Mouse (Mus musculus) heart, adult 11 months (tissue): ENCODE measurements around the gene Tinagl1.
A peak's percentile ranks its signal among the peaks of the same experiment; 100 is the strongest.

Experiments
- DNase-seq: peaks from one replicate; pipeline ENCODE4 v3.0.0; 2022

Tinagl1 gene

DNA sequence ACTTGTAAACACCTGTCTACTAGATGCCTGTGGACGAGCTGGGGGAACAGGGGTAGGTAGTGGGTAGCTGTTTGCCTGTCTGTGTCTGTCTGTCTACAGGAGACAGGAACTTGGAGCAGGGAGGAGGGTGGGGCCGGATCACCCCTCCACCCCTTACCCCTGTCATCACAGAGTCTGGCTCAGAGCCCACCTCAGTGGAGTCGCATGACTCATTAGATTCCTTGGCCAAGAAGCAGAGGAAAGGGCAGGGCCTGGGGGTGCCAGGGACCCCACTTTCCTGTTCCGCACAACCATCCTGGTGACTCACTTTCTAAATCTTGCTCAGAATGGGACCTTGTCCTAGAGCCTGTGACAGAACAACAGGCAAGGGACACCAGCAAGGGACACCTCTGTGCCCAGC is 2.2 kb upstream of the Tinagl1 start:
- peak; percentile 98 for DNase-seq

DNA sequence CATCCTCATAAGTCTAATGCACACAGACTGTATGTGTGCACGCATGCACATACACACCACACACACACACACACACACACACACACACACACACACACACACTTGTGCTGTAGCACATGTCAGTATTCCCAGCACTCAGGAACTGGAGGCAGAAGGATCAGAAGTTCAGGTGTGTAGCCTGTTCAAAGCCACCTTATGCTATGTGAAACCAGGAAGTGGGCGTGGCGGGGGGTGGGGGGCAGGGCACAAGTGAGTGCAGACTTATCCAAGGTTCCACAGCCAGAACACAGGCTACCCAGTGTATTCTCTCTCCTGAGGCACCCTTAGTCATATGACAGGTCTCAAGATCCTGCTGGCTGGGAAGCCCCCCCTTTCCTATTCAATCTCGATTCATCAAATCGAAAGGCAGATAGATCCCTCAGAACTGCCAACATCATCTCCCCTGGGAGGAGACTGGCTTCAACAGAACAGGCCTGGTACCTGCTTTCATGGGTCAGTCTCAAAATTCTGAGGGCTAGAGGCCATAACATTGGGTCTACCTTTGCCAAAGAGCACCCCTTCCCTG is 1.3 kb upstream of the Tinagl1 start:
- peak; percentile 89 for DNase-seq

DNA sequence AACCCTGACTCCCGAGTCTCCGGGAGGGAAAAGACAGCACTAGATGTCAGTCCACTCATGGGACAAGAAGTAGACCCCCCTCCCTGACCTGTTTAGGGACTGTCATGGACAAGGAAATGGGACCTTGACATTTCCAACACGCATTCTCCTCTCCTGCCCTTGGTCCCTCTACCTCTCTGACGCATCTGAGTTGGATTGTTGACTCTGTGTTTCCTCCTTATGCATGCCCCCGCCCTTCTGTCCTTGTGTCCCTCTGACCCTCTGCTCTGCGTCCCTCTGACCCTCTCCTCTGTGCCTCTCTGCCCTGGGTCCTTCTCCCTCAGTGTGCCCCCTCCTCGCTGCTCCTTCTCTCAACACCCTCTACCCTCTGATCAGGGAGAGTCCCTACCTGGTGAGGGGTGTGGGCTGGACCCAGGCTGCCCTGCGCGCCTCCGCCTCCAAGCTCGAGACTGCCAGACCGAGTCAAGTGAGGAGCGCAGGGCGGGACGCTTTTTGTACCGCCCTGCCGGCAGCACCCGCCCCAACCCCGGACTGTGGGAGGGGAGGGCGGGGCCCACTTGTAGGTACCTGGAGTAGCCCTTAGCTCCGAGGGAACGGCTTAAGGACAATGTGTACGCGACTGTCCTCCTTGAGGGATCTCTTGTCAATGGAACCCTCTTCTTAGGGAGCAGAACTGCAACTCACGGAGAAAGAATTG is 439 bp downstream of the Tinagl1 start:
- peak; percentile 99 for DNase-seq

DNA sequence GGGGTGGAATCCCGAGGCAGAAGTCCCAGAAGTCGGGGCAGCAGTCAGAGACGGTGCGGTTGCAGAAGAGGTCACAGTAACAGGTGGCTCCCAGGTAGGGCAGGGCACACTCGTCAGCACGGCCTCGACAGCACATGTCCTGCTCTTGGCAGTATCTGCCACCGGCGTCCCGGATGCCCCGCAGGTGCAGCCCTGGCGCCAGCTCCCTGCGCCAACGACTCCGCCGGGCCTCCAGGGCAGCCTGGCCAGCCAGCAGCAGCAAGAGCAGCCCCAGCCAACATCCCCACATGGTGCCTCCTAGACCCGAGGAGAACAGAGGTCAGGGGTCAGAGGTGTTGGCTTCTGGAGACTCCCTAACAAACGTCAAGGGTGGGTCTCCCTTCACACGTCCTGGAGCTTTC is 1.0 kb downstream of the Tinagl1 start:
- DNase-seq = peak; percentile 95

DNA sequence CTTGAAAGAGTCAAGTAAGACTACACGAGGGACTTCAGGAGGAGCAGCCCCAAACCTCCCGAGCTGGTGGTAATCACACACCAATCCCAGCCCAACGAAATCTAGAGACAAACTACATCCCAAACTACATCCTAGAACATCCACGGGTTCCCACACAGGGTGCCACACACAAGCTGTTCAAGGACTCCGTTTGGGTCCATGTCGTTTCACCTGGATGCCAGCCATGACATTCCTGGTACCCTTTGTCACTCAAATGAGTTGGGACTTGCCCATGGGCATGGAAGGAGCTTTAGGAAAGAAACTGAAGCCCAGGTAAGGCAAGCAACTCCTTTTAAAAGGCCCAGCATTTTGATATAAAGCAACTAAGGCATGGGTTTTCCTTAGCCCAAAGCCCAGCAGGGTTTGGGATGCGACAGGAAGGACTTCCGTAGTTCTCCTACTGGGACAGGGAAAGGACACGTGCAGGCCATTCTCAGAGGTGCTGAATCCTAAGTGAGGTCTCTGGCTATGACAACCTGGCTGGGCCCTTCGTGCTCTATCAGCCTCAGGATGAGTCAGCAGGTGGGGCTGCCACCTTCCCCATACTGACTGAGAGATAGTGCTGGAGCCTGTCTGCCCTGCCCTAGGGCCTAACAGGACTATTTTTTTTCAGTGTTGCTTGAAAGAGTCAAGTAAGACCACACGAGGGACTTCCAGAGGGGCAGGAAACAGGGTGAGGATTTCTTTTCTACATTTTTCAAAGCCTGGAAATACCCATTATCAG is 1.7 kb downstream of the Tinagl1 start:
- DNase-seq = peak; percentile 95

DNA sequence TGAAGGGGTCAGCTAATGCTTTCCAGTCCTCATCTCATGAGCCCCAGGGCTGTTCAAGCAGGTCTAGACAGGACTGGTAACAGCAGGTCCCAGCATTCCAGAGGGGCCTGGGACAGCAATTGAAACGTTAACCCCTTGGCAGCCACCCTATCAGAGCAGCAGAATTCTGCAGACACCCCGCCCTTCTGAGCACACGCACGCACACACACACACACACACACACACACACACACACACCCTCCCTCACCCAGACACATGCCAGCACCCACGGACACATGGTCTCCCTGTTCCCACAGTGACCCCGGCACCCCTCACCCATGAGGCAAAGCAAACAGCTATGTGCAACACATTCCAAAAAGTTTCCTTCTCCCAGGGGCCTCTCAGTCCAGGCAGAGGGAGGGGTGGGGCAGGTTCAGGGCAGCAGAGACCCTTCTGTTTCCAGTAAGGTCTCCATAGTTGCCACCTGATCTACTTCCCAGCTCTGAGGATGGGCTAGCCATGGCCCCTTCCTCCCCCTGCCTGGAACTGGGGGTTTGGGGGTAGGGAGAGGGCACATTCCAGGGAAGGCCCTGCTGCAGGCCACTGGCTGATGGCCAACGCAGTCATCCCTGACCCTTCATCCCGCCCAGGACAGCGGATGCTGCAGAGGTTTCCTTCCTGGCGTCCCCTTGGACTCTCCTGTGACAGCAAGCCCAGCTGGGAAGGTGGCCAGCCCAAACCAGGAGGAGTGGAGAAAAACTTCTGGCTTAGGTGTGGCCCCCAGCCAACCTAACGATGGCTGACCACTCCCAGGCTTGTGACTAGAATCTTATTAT is 2.8 kb downstream of the Tinagl1 start:
- peak; percentile 99 for DNase-seq

DNA sequence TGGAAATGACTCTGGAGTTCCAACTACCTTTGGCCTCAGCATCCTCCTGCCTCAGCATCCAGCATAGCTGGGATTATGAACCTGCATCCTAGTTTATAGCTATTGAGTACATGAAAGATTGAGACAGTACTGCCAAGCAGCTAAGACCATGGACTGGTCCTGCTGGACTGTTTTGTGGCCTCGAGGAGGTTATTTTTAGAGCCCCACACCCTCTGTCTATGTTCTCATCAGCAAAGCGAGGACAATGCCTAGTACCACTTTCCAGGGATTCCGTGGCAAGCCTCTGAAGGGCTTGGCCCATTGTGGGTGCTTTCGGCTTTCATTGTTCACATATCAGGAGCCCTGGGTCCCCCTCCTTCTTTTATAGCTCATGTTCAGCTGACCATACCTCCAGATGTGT is 4.6 kb downstream of the Tinagl1 start:
- peak; percentile 94 for DNase-seq

DNA sequence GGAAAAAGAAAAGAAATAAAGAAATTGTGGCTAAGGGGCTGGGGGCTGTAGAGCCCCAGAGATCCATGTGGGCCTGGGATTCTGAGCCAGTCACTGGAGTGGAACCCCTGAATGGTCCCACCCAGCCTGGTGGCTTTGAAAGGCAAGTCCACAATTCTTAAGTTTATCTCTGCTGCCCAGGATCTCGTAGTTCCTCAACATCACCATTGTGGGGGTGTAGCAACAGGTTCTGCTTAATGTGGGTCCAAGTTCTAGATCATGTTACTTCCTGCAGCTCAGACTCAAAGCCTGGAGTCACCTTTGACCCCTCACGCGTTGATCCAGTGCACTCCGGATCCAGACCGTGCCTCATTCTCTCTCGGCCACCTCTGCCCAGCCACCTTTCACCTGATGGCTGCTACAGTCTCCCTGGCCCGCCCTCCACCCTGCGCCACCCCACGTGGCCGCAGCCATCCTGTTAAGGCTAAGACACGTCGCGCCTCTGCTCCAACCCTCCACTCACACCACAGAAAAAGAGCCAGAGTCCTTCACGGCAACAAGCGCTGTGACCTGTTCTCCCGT is 5.4 kb downstream of the Tinagl1 start:
- DNase-seq = peak; percentile 92

DNA sequence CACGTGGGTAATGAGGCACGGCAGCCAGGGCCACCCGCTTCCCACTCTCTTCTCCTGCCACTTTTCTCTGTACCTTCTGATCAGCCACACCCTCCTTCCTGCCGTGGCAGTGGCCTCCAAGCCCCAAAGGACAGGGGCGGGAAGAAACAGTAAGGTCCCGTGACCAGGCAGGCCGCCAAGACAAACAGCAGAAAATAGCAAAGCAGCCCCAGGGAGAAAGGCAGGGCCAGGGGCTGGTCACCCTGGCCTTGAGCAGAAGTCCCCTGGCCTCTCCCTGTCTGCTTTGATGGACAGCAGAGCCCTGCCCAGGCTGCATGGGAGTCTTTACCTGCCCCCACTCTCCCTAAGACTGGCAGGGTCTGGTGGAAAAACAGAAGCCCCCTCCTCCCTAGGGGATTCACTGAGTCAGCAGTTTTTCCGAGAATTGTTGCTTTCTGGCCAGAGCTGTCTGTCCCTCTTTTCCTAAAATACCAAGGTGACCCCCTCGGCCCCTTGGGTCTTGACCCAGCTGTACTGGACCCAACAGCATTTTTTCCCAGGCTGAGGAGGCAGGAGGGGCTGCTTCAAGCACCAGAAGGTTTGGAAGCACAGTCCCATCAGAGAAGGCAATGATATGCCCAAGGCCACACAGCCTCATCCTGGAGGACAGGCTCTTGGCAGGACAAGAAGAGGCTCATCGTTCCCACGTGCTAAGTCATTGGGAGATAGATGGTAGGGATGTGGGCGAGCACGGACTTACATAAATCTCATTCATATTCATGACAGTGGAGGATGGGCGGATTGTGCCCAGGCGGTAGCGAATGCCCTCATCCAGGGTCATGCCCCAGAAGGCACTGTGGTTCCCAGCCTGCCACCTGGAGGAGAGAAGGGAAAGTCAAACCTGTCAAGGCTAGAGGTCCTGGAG is 6.4 kb downstream of the Tinagl1 start:
- DNase-seq = peak; percentile 99

DNA sequence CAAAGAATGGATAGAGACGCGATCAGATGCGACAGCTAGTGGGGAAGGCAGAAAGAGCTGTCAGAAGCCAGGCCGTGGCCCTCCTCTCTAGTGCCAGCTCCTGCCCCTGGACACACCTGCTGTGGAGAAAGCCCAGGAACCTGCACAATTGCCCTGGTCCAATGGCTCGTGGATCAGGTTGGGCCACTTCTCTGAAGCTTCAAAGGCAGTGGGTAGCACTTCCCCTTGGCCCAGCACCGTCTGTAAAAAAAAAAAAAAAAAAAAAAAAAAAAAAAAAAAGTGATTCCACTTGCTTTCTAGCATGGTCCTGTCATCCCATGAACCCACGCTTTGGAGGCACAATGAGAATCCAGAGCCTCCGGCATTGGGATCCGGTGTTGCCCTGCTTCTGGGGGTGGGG is 7.1 kb downstream of the Tinagl1 start:
- peak; percentile 92 for DNase-seq

DNA sequence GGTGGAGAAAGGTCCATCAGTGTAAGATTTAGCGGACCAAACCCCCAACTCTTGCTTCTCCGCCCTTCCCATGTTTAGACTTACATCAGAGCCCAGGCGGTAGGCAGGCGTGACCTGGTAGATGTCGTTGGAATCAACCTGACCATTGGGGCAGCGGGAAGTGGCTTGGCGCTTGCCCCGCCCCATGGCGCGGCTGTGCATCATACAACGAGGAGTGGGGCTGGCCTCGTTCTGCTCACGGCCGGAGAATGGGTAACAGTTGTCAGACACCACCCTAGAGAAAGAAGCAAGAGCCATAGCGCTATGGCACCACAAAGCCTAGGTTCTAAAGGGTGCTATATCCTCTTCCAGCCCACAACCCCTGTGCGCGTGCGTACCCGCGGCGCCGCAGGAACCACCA is 7.6 kb downstream of the Tinagl1 start:
- DNase-seq = peak; percentile 93

DNA sequence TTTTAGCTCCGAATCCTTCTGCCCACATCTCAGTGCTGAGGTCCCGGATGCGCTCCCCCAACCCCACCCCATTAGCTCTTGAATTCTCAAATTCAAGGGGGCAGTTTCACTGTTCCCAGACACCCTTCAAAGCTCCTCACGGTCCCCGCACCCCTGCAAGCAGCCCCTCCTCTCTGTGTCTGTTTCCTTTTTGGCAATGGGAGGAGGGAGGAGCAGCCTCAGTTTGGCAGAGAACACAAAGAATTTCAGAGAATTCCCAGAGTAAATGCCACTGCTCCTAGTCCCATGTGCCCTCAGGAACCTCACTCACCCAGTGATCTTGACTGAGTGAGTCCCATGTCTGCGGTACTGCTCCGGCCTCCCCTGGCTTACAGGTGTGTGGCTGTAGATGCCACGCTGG is 8.3 kb downstream of the Tinagl1 start:
- DNase-seq = peak; percentile 96

DNA sequence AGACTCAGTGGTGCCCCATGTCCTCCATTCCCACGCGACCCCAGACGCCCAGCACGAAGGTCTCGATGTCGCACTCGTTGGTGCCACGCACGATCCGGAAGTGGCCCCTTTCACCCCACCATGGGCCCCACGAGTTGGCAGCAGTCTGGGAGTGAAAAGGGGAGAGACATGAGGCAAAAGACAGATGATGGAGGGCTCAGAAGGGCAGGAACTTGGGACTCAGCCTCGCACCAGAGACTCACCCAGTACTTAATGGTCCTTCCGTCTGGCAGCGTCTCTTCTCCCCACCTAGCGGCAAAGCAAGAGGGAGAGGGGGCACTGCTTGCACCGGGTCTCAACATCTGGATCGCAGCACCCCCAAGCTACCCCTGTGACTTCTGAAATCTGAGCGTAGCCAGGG is 8.9 kb downstream of the Tinagl1 start:
- peak; percentile 91 for DNase-seq

DNA sequence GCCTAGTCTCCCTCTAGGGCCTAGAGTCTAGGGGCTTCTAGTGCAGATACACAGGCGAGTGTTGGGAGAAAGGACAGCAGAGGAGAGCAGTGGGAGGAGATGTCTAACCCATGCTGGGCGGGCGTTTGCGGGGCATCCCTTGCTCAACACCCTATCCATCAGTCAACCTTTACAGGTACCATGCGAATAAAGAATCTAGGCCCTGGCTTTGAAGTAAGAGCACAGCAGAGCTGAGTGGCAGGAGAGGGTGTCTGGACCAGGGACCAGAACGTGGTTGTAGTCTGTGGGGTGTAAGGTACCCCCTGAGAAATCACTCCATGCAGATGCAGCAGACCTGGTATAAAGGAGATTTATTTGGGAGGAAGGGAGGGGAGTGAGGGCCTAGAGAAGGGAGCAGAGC is 10.8 kb downstream of the Tinagl1 start:
- peak; percentile 90 for DNase-seq

DNA sequence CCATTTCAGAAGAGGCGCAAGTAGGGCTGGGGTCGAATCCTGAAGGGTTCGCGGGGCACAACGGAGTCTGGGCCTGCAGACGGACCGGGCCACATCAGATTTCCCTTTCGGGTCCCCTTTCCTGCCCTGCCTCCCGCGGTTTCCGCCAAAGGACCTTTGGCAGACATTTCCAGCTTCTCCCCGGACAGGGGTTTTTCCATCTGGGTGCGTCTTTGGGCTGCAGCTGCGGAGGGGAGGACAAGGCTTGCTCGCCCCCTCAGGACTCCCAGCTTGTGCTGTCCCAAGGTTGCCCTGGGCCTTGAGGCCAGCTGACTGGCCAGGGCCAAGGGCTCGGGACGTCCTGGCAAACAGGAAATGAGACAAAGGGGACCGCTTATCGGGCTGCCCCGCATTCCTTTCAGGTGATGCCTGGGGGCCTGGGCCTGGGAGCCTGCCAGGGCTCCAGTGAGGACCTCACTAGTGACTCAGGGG is 11.5 kb downstream of the Tinagl1 start:
- DNase-seq = peak; percentile 99

DNA sequence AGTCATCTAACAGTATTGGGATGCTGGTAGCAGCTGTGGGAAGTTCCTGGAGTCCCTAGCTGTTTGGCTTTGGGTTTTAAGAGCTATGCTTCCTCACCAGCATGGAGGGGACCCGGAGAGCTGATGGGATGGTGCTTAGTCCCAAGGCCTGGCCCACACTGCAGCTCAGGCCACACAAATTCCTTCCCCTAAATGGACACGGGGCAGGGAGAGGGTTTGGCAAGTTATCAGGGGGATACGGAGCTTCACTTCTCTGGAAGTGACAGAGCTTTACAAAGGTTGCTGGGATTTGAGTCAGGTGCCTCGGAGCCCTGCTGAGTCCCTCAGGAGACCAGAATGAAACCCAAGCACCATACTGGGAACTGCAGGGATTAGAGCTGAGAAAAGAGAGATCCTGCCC is 13.6 kb downstream of the Tinagl1 start:
- peak; percentile 88 for DNase-seq

DNA sequence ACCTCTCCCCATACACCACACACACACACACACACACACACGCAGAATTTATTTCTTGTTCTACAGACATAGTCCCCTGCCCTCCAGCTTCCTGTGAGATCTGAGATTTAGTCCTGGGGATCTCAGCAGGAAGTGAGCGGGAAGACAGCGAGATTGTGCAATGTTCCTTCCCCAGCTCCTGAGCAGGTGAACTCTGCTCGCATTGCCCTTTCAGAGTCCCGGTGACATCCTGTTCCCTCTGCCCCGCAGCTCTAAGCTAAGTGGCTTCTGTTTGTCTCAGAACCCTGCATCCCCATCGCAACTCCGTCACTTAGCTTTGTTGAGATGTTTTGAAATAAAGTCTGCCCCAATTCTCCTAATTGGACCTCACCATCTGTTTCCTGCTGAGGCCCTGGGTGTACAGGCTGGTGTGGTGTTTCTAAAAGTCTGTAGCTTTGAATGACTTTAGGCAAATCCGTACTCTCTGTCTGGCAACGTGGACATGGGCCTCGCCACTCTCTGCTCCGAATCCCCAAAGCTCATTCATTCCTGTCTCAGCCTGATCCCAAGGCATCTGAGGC is 18.0 kb downstream of the Tinagl1 start:
- DNase-seq = no peak

DNA sequence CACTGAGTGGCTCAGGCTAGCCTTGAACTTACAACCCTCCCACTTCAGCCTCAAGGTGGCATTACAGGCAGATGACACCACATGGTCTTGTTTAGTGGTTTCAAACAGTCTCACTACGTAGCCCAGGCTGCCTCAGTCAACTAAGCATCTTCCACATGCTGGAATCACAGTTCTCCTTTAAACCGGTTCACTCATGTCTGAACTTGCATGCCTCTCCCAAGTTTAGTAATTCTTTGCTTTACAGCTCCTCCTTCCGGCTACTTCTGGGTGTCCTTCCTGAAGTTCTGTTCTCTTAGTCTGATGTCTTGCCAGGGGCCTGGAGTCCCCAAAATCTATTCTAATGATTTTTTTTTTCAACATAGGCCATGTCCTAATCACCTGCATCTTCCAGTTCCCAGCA is 20.7 kb downstream of the Tinagl1 start:
- no peak for DNase-seq

DNA sequence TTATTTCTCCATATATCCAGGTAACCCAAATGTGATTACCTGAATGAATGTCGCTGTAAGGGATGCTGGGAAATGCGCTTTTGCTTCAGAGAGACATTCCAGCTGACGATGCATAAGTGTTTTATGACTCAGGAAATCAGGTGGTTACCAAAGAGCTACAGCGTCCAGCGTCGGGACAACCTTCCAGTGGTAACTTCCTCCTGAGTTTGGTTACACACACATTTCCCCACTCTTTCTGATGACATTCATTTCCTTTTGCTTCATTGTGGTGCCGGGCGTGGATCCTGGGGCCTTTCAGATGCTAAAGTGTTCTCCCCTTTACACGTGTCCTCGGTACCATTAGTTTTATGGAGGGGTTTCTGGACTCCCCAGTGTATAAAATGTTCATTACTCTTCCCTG is 26.5 kb downstream of the Tinagl1 start:
- DNase-seq = no peak

DNA sequence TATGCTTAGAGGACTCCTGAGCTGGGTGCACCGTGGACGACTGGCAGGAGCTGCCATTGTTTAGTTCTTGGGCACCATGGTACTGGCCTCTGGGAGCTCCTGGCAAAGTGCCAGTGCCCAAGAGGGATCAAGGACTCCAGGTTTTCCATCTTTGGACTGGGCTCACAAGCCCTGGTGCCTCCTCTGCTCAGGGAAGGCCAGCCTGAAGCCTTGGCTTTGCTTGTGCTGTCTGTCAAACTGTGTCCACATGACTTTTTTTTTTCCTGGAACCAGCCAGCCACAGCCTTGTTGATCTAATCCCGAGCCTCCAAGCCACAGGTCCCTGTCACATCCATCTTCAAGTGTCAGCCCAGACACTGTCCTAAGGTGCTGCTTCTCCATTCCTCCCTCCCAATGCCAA is 33.1 kb downstream of the Tinagl1 start:
- DNase-seq = peak; percentile 82

DNA sequence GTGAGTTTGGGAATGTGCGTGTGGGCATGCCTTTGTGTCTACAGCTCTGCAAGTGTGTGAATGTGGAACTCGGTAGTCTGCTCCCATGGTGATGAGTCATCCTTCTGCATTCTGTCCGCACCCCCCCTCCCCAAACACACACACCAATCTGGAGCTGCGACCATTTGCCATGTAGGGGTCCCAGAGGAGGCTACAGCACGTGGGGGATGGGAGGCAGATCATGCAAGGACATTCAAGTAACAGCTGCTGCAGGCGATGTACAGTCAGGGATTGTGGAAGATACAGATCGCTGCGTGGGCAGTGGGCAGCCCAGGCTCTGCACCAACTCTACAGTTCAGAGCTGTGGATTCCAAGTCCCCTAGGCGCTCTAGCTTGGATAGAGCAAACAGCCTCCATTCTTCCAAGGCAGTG is 33.9 kb downstream of the Tinagl1 start:
- DNase-seq = no peak

DNA sequence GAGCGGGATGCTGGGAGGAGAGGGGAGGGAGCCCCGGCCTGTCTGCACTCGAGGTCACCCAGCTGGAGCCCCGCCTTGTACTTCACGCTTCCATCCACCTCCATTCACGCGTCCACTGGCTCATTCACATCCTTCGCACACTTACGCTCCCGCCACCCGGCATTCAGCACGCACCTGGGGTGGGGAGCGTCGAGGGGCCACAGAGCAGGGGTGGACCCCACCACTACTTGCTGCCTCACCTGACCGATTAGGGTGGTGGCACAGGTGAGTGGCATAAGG is 35.8 kb downstream of the Tinagl1 start, which contains the start of gene Hcrtr1:
Hcrtr1 (minus strand) TSS at position 146 of the 279 bp plus-strand sequence.
- peak; percentile 91 for DNase-seq
